Mouse (Mus musculus) MEL (cell line): ENCODE results near the gene Tprn.

ENCODE experiments used
- CHD2 ChIP-seq: IDR thresholded peaks from 2 replicates; pipeline ENCODE4 v1.6.1; 2011; ENCODE audit warnings: low read length, improper control_type of control experiment
- CTCF ChIP-seq, 3 experiments: IDR thresholded peaks in 2 of 3; conservative IDR thresholded peaks in 1 of 3; 2 replicates each; pipeline ENCODE4 v1.5.1; 2011 to 2012; ENCODE audit warnings: low read length in 3 of 3, low read depth in 2 of 3, mild to moderate bottlenecking in 2 of 3, improper control_type of control experiment in 1 of 3, inconsistent platforms in 1 of 3, mixed read lengths in 1 of 3, moderate library complexity in 1 of 3; ENCODE audit not compliant: control insufficient read depth in 1 of 3, insufficient read depth in 1 of 3, poor library complexity in 1 of 3, severe bottlenecking in 1 of 3
- E2F4 ChIP-seq: IDR thresholded peaks from 2 replicates; pipeline ENCODE4 v1.6.1; 2011; ENCODE audit warnings: low read depth, low read length, improper control_type of control experiment, borderline replicate concordance
- ELF1 ChIP-seq: IDR thresholded peaks from 2 replicates; pipeline ENCODE4 v1.6.1; 2014; ENCODE audit warnings: low read depth, mild to moderate bottlenecking, inconsistent platforms, low read length, improper control_type of control experiment, moderate library complexity
- EP300 ChIP-seq, 2 experiments: IDR thresholded peaks; 2 replicates each; pipeline ENCODE4 v1.6.1; 2011; ENCODE audit warnings: improper control_type of control experiment in 2 of 2, low read length in 2 of 2, low read depth in 1 of 2, mild to moderate bottlenecking in 1 of 2
- MAFK ChIP-seq: IDR thresholded peaks from 2 replicates; pipeline ENCODE4 v1.6.1; 2011; ENCODE audit warnings: low read depth, mild to moderate bottlenecking, low read length, improper control_type of control experiment, borderline replicate concordance
- MAX ChIP-seq: IDR thresholded peaks from 2 replicates; pipeline ENCODE4 v1.6.1; 2011; ENCODE audit warnings: low read length, improper control_type of control experiment
- MAZ ChIP-seq: IDR thresholded peaks from 2 replicates; pipeline ENCODE4 v1.6.1; 2012; ENCODE audit warnings: low read depth, mild to moderate bottlenecking, inconsistent platforms, low read length, improper control_type of control experiment
- MYC ChIP-seq: IDR thresholded peaks from 2 replicates; pipeline ENCODE4 v1.6.1; 2011; ENCODE audit warnings: low read depth, mild to moderate bottlenecking, low read length, improper control_type of control experiment, moderate library complexity
- POLR2A ChIP-seq, 2 experiments: IDR thresholded peaks; 2 replicates each; pipeline ENCODE4 v1.6.1; 2011 to 2012; ENCODE audit warnings: low read length in 2 of 2, mild to moderate bottlenecking in 2 of 2, control low read depth in 1 of 2, improper control_type of control experiment in 1 of 2, low read depth in 1 of 2, moderate library complexity in 1 of 2; ENCODE audit not compliant: control insufficient read depth in 1 of 2, insufficient read depth in 1 of 2, poor library complexity in 1 of 2
- ZC3H11A ChIP-seq: IDR thresholded peaks from 2 replicates; pipeline ENCODE4 v1.6.1; 2012; ENCODE audit warnings: low read depth, mild to moderate bottlenecking, inconsistent platforms, low read length, improper control_type of control experiment
- ZNF384 ChIP-seq: IDR thresholded peaks from 2 replicates; pipeline ENCODE4 v1.6.1; 2012; ENCODE audit warnings: low read depth, mild to moderate bottlenecking, inconsistent platforms, low read length, improper control_type of control experiment

- TF ChIP-seq MYC (no peak), E2F4 (no peak), ELF1 (no peak), CTCF (IDR thresholded peaks at IDR 0.05 in 2 of 3, conservative IDR thresholded peaks at IDR 0.05 in 1 of 3; ENCODE audit: control insufficient read depth in 1 of 3, insufficient read depth in 1 of 3, low read depth in 2 of 3, low read length in 3 of 3, poor library complexity in 1 of 3, severe bottlenecking in 1 of 3) (no peak), EP300 (IDR thresholded peaks at IDR 0.05; ENCODE audit: low read depth in 1 of 2, low read length in 2 of 2) (no peak), ZC3H11A (no peak), MAZ (no peak), CHD2 (no peak), POLR2A (IDR thresholded peaks at IDR 0.05; ENCODE audit: control insufficient read depth in 1 of 2, insufficient read depth in 1 of 2, low read depth in 1 of 2, low read length in 2 of 2, poor library complexity in 1 of 2) (no peak), ZNF384 (no peak), MAFK (no peak), MAX (no peak)
These were observed 48.6 kb downstream of the Tprn start for GRCm38 (mm10) chr2:25310969-25311368.
